Mouse (Mus musculus): ENCODE data around the gene Optc. TPM values are rescaled to one million over a fixed set of nuclear protein-coding genes. Genes with fewer than 3 reads are reported as not detected.

Optc gene
- polyA plus RNA-seq, 1 experiment from 2014 or later = 3.0 TPM

- no peaks in the 10 kb centered on the region for H3K36me3 ChIP-seq
- H3K4me2 ChIP-seq = peak overlapping the region; percentile 35
- WGBS = 16% methylated on average over 20 of the region's 20 CpGs
- peaks cover 68% of the 10 kb centered on the region for H3K4me1 ChIP-seq (replicated peaks)
- H3K4me3 ChIP-seq = no peak overlapping the region
- H3K9me3 ChIP-seq = no peaks in the 10 kb centered on the region
- H3K27me3 ChIP-seq = no peaks in the 10 kb centered on the region
- no peak overlapping the region for H3K27ac ChIP-seq (replicated peaks)
- H3K9ac ChIP-seq = no peak overlapping the region
- ATAC-seq (ENCODE audit: low FRiP score, low read depth) = no peak
Observed at GRCm38 (mm10) chr1:133889949-133890598, 17.7 kb downstream of the Optc start.

- 61% methylated on average over 5 of the region's 5 CpGs for WGBS
- Histone ChIP-seq H3K9ac (no peak overlapping the region), H3K4me2 (peak overlapping the region; percentile 43; the same call in 1 of the 2 replicates), H3K9me3 (no peaks in the 10 kb centered on the region), H3K27ac (replicated peaks) (peak overlapping the region; percentile 68; the same call in 1 of the 2 replicates), H3K36me3 (no peaks in the 10 kb centered on the region), H3K4me1 (replicated peaks) (peaks cover 59% of the 10 kb centered on the region), H3K4me3 (no peak overlapping the region), H3K27me3 (no peaks in the 10 kb centered on the region)
- ATAC-seq (ENCODE audit: low FRiP score, low read depth) = no peak
Observed at GRCm38 (mm10) chr1:133887538-133888250, 20.1 kb downstream of the Optc start.

- peak overlapping the region; percentile 43 for H3K4me2 ChIP-seq
- H3K4me3 ChIP-seq = no peak overlapping the region
- H3K9ac ChIP-seq = peak overlapping the region; percentile 19
- H3K4me1 ChIP-seq (replicated peaks) = peaks cover 59% of the 10 kb centered on the region
- H3K27ac ChIP-seq (replicated peaks) = peak overlapping the region; percentile 72
- H3K27me3 ChIP-seq = no peaks in the 10 kb centered on the region
- WGBS = 6% methylated on average over 8 of the region's 8 CpGs
- no peaks in the 10 kb centered on the region for H3K36me3 ChIP-seq
- peak; percentile 52 for ATAC-seq (ENCODE audit: low FRiP score, low read depth)
- H3K9me3 ChIP-seq = no peaks in the 10 kb centered on the region
Observed at GRCm38 (mm10) chr1:133887044-133887443, 20.8 kb downstream of the Optc start.

- Histone ChIP-seq H3K27ac (replicated peaks) (peak overlapping the region; percentile 72), H3K36me3 (no peaks in the 10 kb centered on the region), H3K9me3 (no peaks in the 10 kb centered on the region), H3K4me1 (replicated peaks) (peaks cover 54% of the 10 kb centered on the region), H3K9ac (peak overlapping the region; percentile 19), H3K27me3 (no peaks in the 10 kb centered on the region), H3K4me3 (no peak overlapping the region), H3K4me2 (peak overlapping the region; percentile 43)
- 6% methylated on average over 6 of the region's 6 CpGs for WGBS
- no peak; the same call in 1 of the 2 replicates for ATAC-seq (ENCODE audit: low FRiP score, low read depth)
Observed at GRCm38 (mm10) chr1:133886431-133886830, 21.4 kb downstream of the Optc start.

- H3K27ac ChIP-seq (replicated peaks) = peak overlapping the region; percentile 72; the same call in 1 of the 2 replicates
- no peak for ATAC-seq (ENCODE audit: low FRiP score, low read depth)
- 85% methylated on average over 7 of the region's 7 CpGs for WGBS
Observed at GRCm38 (mm10) chr1:133885811-133886210, 22.0 kb downstream of the Optc start.

GRCm38 (mm10) chr1:133884746-133885145, 23.1 kb downstream of the Optc start:
- H3K36me3 ChIP-seq = no peaks in the 10 kb centered on the region
- ATAC-seq (ENCODE audit: low FRiP score, low read depth) = no peak
- no peaks in the 10 kb centered on the region for H3K9me3 ChIP-seq
- H3K9ac ChIP-seq = no peak overlapping the region
- 0 out of 2 replicates have a peak overlapping the region, but pooled peaks have one; percentile 40 for H3K27ac ChIP-seq (replicated peaks)
- H3K27me3 ChIP-seq = no peaks in the 10 kb centered on the region
- H3K4me1 ChIP-seq (replicated peaks) = peaks cover 40% of the 10 kb centered on the region
- no peak overlapping the region for H3K4me3 ChIP-seq
- H3K4me2 ChIP-seq = no peak overlapping the region
- WGBS = 40% methylated on average over 9 of the region's 9 CpGs

More at GRCm38 (mm10) chr1:133885811-133886210, 22.0 kb downstream of the Optc start:
- no peak overlapping the region for H3K9ac ChIP-seq
- no peaks in the 10 kb centered on the region for H3K9me3 ChIP-seq
- H3K4me1 ChIP-seq (replicated peaks) = peaks cover 50% of the 10 kb centered on the region
- no peak overlapping the region for H3K4me3 ChIP-seq
- no peaks in the 10 kb centered on the region for H3K36me3 ChIP-seq
- no peak overlapping the region for H3K4me2 ChIP-seq
- H3K27me3 ChIP-seq = no peaks in the 10 kb centered on the region

- Histone ChIP-seq H3K9me3 (no peaks in the 10 kb centered on the region), H3K27ac (replicated peaks) (peak overlapping the region; percentile 40; the same call in 1 of the 2 replicates), H3K27me3 (no peaks in the 10 kb centered on the region), H3K36me3 (no peaks in the 10 kb centered on the region), H3K4me3 (no peak overlapping the region), H3K9ac (no peak overlapping the region), H3K4me1 (replicated peaks) (peaks cover 34% of the 10 kb centered on the region), H3K4me2 (no peak overlapping the region)
- 64% methylated on average over 6 of the region's 6 CpGs for WGBS
- ATAC-seq (ENCODE audit: low FRiP score, low read depth) = no peak
Observed at GRCm38 (mm10) chr1:133884090-133884489, 23.7 kb downstream of the Optc start.

GRCm38 (mm10) chr1:133882283-133883217, 25.2 kb downstream of the Optc start:
- Histone ChIP-seq H3K36me3 (no peaks in the 10 kb centered on the region), H3K9me3 (no peaks in the 10 kb centered on the region), H3K4me1 (replicated peaks) (peaks cover 24% of the 10 kb centered on the region), H3K27me3 (no peaks in the 10 kb centered on the region), H3K4me3 (no peak overlapping the region), H3K9ac (no peak overlapping the region), H3K27ac (replicated peaks) (no peak overlapping the region), H3K4me2 (no peak overlapping the region)
- WGBS = 52% methylated on average over 11 of the region's 11 CpGs
- no peak for ATAC-seq (ENCODE audit: low FRiP score, low read depth)

GRCm38 (mm10) chr1:133881813-133882212, 26.0 kb downstream of the Optc start:
- Histone ChIP-seq H3K4me1 (replicated peaks) (peaks cover 17% of the 10 kb centered on the region), H3K9me3 (no peaks in the 10 kb centered on the region), H3K4me2 (no peak overlapping the region), H3K9ac (no peak overlapping the region), H3K27me3 (no peaks in the 10 kb centered on the region), H3K36me3 (no peaks in the 10 kb centered on the region), H3K27ac (replicated peaks) (no peak overlapping the region), H3K4me3 (no peak overlapping the region)
- no peak for ATAC-seq (ENCODE audit: low FRiP score, low read depth)
- 36% methylated on average over 6 of the region's 6 CpGs for WGBS

- H3K4me1 ChIP-seq (replicated peaks) = peaks cover 7% of the 10 kb centered on the region
- 64% methylated on average over 12 of the region's 12 CpGs for WGBS
- H3K4me3 ChIP-seq = no peak overlapping the region
- H3K4me2 ChIP-seq = no peak overlapping the region
- no peaks in the 10 kb centered on the region for H3K36me3 ChIP-seq
- H3K9ac ChIP-seq = no peak overlapping the region
- H3K27me3 ChIP-seq = no peaks in the 10 kb centered on the region
- H3K27ac ChIP-seq (replicated peaks) = no peak overlapping the region
- no peak for ATAC-seq (ENCODE audit: low FRiP score, low read depth)
- H3K9me3 ChIP-seq = no peaks in the 10 kb centered on the region
Observed at GRCm38 (mm10) chr1:133878825-133879423, 28.9 kb downstream of the Optc start.

GRCm38 (mm10) chr1:133876936-133877335, 30.9 kb downstream of the Optc start:
- H3K9ac ChIP-seq = no peak overlapping the region
- H3K36me3 ChIP-seq = no peaks in the 10 kb centered on the region
- no peak overlapping the region for H3K27ac ChIP-seq (replicated peaks)
- no peaks in the 10 kb centered on the region for H3K27me3 ChIP-seq
- H3K4me1 ChIP-seq (replicated peaks) = peaks cover under 1% of the 10 kb centered on the region
- no peaks in the 10 kb centered on the region for H3K9me3 ChIP-seq
- H3K4me2 ChIP-seq = no peak overlapping the region
- no peak overlapping the region for H3K4me3 ChIP-seq
- WGBS = 85% methylated on average over 7 of the region's 7 CpGs
- ATAC-seq (ENCODE audit: low FRiP score, low read depth) = no peak
